Mouse (Mus musculus) heart, adult 2 months (tissue): ENCODE measurements around the gene Chn2.

ENCODE experiments used
- CTCF ChIP-seq: fragments of 200-600 bp; IDR thresholded peaks from 2 replicates; pipeline ENCODE4 v1.8.1; 2022; ENCODE audit warnings: antibody characterized with exemption, mild to moderate bottlenecking, moderate library complexity
- EP300 ChIP-seq: fragments of 200-500 bp; IDR thresholded peaks from 2 replicates; pipeline ENCODE4 v1.6.1; 2011; ENCODE audit warnings: low read depth, low read length, control low read depth; ENCODE audit not compliant: insufficient read depth
- POLR2A ChIP-seq: fragments of 200-500 bp; IDR thresholded peaks from 2 replicates; pipeline ENCODE4 v1.6.1; 2011; ENCODE audit warnings: mild to moderate bottlenecking, low read depth, low read length, control low read depth; ENCODE audit not compliant: insufficient read depth

DNA sequence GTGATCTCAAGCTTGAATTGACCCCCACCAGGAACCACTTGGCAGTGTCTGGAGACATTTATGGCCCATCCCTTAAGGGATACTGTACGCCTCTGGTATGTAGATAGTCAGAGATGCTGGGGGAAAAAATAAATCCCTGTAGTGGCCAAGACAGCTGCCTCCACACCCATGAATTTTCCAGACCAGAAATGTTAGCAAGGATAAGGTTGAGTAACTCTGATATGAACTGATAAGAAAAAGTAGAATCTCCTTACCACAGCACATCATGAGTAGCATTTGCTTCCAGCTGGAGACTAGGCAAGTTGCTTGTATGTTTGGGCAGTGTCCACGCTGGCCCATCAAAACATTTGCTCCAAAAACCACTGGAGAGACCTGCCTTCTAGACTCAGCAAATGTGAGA lies 239.3 kb downstream of the Chn2 start:
- TF ChIP-seq CTCF (no peak), EP300 (no peak), POLR2A (no peak)
